Mouse (Mus musculus) cerebellum, adult 2 months (tissue): Measurements from ENCODE around the gene Sh2b3.

Experiments
- CTCF ChIP-seq: fragments of 200-500 bp; IDR thresholded peaks from 2 replicates; pipeline ENCODE4 v1.5.1; 2011; ENCODE audit warnings: low read depth, mild to moderate bottlenecking, control low read depth, low read length, moderate library complexity, borderline replicate concordance; ENCODE audit not compliant: insufficient read depth
- POLR2A ChIP-seq: fragments of 200-500 bp; IDR thresholded peaks from 2 replicates; pipeline ENCODE4 v1.6.1; 2011; ENCODE audit warnings: low read length, control low read depth, borderline replicate concordance; ENCODE audit not compliant: insufficient read depth

GRCm38 (mm10) chr5:121836692-121837415, 592 bp downstream of the Sh2b3 start:
- TF ChIP-seq POLR2A (peak; percentile 68), CTCF (no peak)
